Mouse (Mus musculus) liver, embryonic 16.5 days (tissue): Measurements from ENCODE around the gene Eng. TPM values are rescaled to one million over a fixed set of nuclear protein-coding genes. Genes with fewer than 3 reads are reported as not detected.

ENCODE experiments used
- ATAC-seq: fragments of 200-750 bp; cut with Nextera tagmentation; 2 replicates; pipeline ENCODE4 v1.8.0; 2017; ENCODE audit warnings: low read depth, mild to moderate bottlenecking, moderate number of reproducible peaks, moderate library complexity
- H3K27ac ChIP-seq: fragments of 300-500 bp; sonication (generic); 2 replicates; pipeline ENCODE4 v1.5.1; 2014; ENCODE audit warnings: mild to moderate bottlenecking, low read length
- H3K27me3 ChIP-seq: fragments of 300-500 bp; sonication (generic); 2 replicates; pipeline ENCODE4 v1.6.1; 2014; ENCODE audit warnings: low read depth, low read length, mixed read lengths; ENCODE audit not compliant: control insufficient read depth, insufficient read depth
- H3K36me3 ChIP-seq: fragments of 300-500 bp; sonication (generic); 2 replicates; pipeline ENCODE4 v1.6.1; 2014; ENCODE audit warnings: mild to moderate bottlenecking; ENCODE audit not compliant: control insufficient read depth, insufficient read depth
- H3K4me1 ChIP-seq: fragments of 300-500 bp; sonication (generic); 2 replicates; pipeline ENCODE4 v1.6.1; 2014; ENCODE audit warnings: low read depth, low read length, mixed read lengths; ENCODE audit not compliant: control insufficient read depth
- H3K4me2 ChIP-seq: fragments of 300-500 bp; sonication (generic); 2 replicates; pipeline ENCODE4 v1.6.1; 2014; ENCODE audit warnings: low read depth, low read length, mixed read lengths
- H3K4me3 ChIP-seq: fragments of 300-500 bp; sonication (generic); 2 replicates; pipeline ENCODE4 v1.5.1; 2014; ENCODE audit warnings: low read depth, mild to moderate bottlenecking, low read length
- H3K9ac ChIP-seq: fragments of 300-500 bp; sonication (generic); 2 replicates; pipeline ENCODE4 v1.6.1; 2014; ENCODE audit warnings: low read depth, low read length
- H3K9me3 ChIP-seq: fragments of 300-500 bp; sonication (generic); replicated peaks from 2 replicates; pipeline ENCODE4 v1.6.1; 2016; ENCODE audit warnings: low read length; ENCODE audit not compliant: control insufficient read depth
- WGBS: fragments of 180-500 bp; shearing (Covaris S2); extraction: QIAGEN DNeasy Blood & Tissue Kit; methylation state at CpG from one replicate; pipeline ENCODE4 v1.1.7; 2014; ENCODE audit not compliant: insufficient replicate concordance; 5-methylcytosine and 5-hydroxymethylcytosine counted together
- polyA plus RNA-seq: library from polyadenylated mRNA; unstranded; fragments of >200 nt; fragmentation: Nextera tagmentation; extraction: Ambion mirVana; gene quantifications from 2 replicates; pipeline ENCODE4 v1.2.1, GENCODE M21; 2015

Eng gene
- polyA plus RNA-seq, 1 experiment from 2014 or later, result 29.3 TPM

DNA sequence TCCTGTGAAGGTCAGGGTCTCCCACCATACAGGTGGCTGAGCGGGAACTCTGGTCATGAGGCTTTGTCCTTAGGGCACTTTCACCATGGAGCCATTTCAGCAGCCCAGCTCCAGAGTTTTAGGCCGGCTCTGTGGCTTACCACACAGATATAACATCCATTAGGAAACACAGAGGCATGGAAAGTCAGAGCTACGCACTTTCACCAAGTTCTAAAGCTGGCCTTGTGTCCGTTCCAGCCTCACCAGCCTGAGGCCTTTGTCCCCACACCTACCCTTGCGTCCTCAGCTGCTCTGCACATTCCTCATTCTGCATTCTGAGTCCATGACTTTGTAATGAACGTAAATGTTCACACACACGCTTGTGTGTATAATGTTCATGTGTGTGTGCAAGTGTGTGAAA is 58.6 kb downstream of the Eng start:
- 83% methylated on average over 7 of the region's 7 CpGs for WGBS
- ATAC-seq, result no peak
- Histone ChIP-seq H3K27me3 (no peaks in the 10 kb centered on the region), H3K9ac (no peak overlapping the region), H3K4me1 (peaks cover under 1% of the 10 kb centered on the region; the same call in 1 of the 2 replicates), H3K27ac (0 out of 2 replicates have a peak overlapping the region, but pooled peaks have one; percentile 68), H3K4me2 (no peak overlapping the region), H3K9me3 (no peaks in the 10 kb centered on the region), H3K4me3 (no peak overlapping the region), H3K36me3 (peaks cover 34% of the 10 kb centered on the region)

DNA sequence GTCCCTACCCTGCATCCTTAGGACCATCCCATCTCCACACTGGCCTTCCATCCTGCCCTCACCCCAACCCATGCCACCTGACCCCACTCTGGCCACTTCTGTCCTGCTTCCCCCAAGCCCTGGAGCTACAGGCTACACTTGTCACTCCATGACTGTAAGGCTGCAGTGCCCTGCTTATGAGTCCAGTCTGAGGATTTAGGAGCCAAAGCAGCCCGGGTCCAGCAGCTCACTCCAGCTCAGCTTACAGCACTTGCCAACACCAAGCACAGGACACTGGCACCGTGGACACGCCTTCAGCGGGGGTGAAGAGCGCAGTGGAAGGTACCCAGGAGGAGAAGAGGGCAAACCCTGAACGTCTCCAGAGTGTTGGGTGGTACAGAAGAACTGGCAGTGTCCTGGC is 60.6 kb downstream of the Eng start:
- Histone ChIP-seq H3K4me3 (no peak overlapping the region), H3K9me3 (no peaks in the 10 kb centered on the region), H3K27me3 (no peaks in the 10 kb centered on the region), H3K36me3 (peaks cover 35% of the 10 kb centered on the region), H3K9ac (no peak overlapping the region), H3K4me1 (peaks cover 11% of the 10 kb centered on the region), H3K4me2 (no peak overlapping the region), H3K27ac (no peak overlapping the region)
- ATAC-seq, result no peak
- 87% methylated on average over 6 of the region's 6 CpGs for WGBS

DNA sequence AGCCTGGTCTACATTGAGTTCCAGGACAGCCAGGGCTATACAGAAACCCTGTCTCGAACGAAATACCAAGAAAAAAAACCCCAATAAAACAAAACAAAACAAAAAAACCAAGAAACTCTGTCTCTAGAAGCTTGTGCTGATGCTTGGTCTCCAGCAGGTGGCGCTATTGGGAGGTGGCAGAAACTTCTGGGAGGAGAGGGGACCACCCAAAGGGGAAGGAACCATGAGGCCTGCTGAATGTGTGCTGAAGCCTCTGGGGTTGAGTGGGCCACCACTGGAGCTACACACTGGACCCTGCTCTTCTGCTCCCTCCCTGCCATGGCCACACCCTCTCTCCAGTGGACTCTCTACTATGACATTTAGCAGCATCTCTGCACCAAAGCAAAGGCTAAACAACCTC is 62.2 kb downstream of the Eng start:
- Histone ChIP-seq H3K4me1 (peaks cover 13% of the 10 kb centered on the region), H3K9me3 (no peaks in the 10 kb centered on the region), H3K36me3 (peaks cover 35% of the 10 kb centered on the region), H3K27ac (no peak overlapping the region), H3K4me2 (no peak overlapping the region), H3K27me3 (no peaks in the 10 kb centered on the region), H3K9ac (no peak overlapping the region), H3K4me3 (no peak overlapping the region)
- no peak for ATAC-seq
- WGBS, result 17% methylated on average over 3 of the region's 3 CpGs

DNA sequence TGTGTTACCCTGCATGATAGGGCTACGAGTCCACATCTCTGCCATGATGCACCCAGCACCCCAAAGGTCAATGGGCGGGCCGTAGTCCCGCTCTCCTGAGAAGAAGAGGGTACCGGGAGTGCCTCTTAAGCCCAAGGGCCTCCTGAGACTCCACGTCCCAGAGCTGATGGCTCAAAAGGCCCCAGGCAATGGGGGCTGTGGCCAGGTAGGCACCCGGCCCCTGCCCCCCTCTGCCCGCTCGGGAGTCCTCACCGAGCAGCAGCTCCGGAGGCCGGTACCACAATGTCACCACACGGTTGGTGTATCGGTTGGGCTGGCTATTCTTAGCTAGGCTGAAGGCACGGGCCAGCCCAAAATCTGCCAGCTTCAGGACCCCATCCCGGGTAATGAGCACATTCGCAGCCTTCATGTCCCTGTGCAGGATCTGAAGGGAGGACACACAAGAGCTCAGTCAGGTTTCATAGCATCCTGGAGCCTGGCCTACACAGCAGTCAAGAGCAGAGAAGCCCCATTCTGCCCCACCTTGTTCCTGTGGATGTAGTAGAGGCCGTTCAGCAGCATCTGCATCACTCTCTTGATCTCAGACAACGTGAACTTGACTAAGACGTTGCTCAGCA is 63.2 kb downstream of the Eng start:
- Histone ChIP-seq H3K27me3 (no peaks in the 10 kb centered on the region), H3K9me3 (no peaks in the 10 kb centered on the region), H3K4me1 (peaks cover 23% of the 10 kb centered on the region), H3K4me3 (no peak overlapping the region), H3K4me2 (no peak overlapping the region), H3K36me3 (peaks cover 35% of the 10 kb centered on the region), H3K9ac (no peak overlapping the region), H3K27ac (no peak overlapping the region)
- no peak for ATAC-seq
- 84% methylated on average over 20 of the region's 20 CpGs for WGBS

DNA sequence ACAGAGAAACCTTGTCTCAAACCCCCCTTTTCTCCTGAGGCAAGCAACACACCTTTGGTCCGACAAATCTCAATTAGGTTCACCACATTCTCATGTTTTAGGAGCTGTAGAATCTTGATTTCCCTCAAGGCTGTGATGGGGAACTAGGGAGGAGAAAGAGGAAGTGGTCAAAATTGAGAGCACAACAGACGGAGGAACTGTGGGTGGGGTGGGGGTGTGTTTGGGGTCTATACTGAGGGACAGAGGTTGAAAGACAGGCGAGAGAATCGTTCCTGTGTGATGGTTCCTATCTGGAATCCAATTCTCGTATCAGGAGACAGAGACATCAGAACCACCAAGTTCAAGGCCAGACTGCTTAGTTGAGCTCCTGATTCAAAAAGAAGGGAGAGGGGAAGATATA is 64.0 kb downstream of the Eng start:
- ATAC-seq, result no peak
- H3K27me3 ChIP-seq, result no peaks in the 10 kb centered on the region
- no peak overlapping the region for H3K4me3 ChIP-seq
- WGBS, result 41% methylated on average over 5 of the region's 5 CpGs
- peaks cover 32% of the 10 kb centered on the region for H3K36me3 ChIP-seq
- H3K4me2 ChIP-seq, result no peak overlapping the region
- H3K4me1 ChIP-seq, result peaks cover 28% of the 10 kb centered on the region
- H3K9me3 ChIP-seq, result no peaks in the 10 kb centered on the region
- H3K27ac ChIP-seq, result no peak overlapping the region
- H3K9ac ChIP-seq, result no peak overlapping the region

DNA sequence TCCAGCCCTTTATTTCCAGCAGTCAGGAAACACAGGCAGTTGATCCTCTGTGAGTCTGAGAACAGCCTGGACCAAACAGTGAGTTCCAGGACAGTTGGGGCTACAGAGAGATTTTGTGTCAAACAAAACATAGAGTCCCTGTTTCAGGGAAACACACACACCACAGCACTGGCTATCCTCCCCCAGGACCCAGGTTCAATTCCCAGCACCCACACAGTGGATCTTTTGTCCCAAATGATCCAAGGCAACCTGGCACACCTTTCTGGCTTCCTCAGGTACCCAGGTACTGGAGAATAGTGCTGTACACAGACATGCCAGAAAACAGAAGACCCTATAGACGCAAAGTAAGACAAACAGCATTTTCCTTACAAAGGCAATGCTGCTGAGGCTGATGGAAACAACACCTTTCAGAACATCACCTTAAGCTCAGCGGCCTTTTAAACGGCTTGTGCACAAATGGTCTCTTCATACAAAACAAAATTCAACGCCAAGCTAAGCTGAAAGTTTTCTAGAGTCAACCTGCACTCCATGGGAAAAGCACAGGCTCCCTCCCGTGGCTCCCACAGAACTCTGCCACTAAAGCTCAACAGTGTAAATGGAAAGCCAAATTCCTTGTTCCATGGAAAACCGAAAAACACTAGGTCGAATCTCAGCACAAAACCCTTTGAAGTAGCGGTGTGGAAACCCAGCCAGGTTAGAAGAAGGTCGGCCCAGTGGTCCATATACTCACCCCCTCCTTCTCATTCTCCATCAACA is 65.1 kb downstream of the Eng start:
- ATAC-seq, result no peak
- H3K36me3 ChIP-seq, result peaks cover 25% of the 10 kb centered on the region
- peak overlapping the region; percentile 82 for H3K9ac ChIP-seq
- H3K9me3 ChIP-seq, result no peaks in the 10 kb centered on the region
- WGBS, result 18% methylated on average over 9 of the region's 9 CpGs
- peak overlapping the region; percentile 81; the same call in 1 of the 2 replicates for H3K27ac ChIP-seq
- H3K4me1 ChIP-seq, result peaks cover 28% of the 10 kb centered on the region
- H3K27me3 ChIP-seq, result no peaks in the 10 kb centered on the region
- peak overlapping the region; percentile 84 for H3K4me3 ChIP-seq
- H3K4me2 ChIP-seq, result peak overlapping the region; percentile 84

DNA sequence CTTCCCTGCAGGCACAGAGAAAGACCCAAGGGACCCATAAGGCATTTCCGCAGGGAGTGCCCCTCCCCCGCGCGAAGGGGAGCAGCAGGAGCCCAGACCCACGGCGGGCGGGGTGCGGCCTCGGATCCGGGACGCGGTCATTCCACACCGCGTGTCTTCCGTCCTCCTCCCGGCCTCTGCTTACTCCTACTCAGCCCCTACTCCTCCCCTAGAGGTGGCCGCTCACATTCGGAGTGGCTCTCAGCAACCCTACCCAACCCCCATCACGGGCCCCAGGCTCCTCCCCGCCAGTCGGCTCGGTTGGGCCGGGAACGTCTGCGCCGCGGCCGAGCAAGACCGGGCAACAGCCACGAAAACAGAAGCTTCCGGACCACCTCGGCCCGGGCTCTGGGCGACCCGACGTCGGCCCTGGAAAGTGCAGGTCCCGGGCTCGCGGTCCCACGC is 65.7 kb downstream of the Eng start:
- peak overlapping the region; percentile 84 for H3K4me3 ChIP-seq
- ATAC-seq, result peak; percentile 64
- peaks cover 28% of the 10 kb centered on the region for H3K4me1 ChIP-seq
- no peaks in the 10 kb centered on the region for H3K27me3 ChIP-seq
- peaks cover 19% of the 10 kb centered on the region for H3K36me3 ChIP-seq
- H3K4me2 ChIP-seq, result peak overlapping the region; percentile 84
- WGBS, result under 1% methylated on average over 41 of the region's 41 CpGs
- H3K9me3 ChIP-seq, result no peaks in the 10 kb centered on the region
- H3K27ac ChIP-seq, result peak overlapping the region; percentile 81
- peak overlapping the region; percentile 82 for H3K9ac ChIP-seq

DNA sequence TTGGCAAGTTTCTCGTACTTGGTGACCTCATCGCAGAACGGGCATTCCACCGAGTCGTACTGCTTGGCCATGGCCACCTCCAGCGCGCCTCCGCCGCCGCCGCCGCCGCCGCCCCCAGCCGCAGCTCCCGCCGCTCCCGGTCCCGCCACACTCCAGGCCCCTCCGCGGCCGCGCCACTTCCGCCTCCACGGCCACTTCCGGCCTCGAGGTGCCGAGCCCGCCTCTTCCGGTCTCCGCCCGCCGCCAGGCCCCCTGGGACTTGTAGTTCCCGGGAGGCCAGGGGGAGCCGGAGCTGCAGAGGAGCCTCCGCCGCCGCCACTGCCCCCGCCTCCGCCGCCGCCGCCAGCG is 66.2 kb downstream of the Eng start:
- H3K4me2 ChIP-seq, result peak overlapping the region; percentile 89
- H3K4me3 ChIP-seq, result peak overlapping the region; percentile 84
- 1% methylated on average over 26 of the region's 44 CpGs for WGBS
- peak; percentile 86 for ATAC-seq
- H3K27ac ChIP-seq, result peak overlapping the region; percentile 89
- H3K36me3 ChIP-seq, result peaks cover 18% of the 10 kb centered on the region
- peak overlapping the region; percentile 82 for H3K9ac ChIP-seq
- peaks cover 28% of the 10 kb centered on the region for H3K4me1 ChIP-seq
- no peaks in the 10 kb centered on the region for H3K9me3 ChIP-seq
- H3K27me3 ChIP-seq, result no peaks in the 10 kb centered on the region
